Mouse (Mus musculus) regulatory T cell (primary cell): ENCODE measurements around the gene Cst10.

Experiments used
- in situ Hi-C: fragments of 300-600 bp; cut with MboI, MseI; formaldehyde crosslinking; loops from one replicate; pipeline ENCODE4 v1.15.1; 2025; ENCODE audit warnings: high pct_unique_total_duplicates

Cst10 gene

GRCm38 (mm10) chr2:149404757-149405156 is at the start of gene Cst10:
Gene Cst10 (plus strand): TSS chr2:149405057.
- in situ Hi-C loops: no loop called here

DNA sequence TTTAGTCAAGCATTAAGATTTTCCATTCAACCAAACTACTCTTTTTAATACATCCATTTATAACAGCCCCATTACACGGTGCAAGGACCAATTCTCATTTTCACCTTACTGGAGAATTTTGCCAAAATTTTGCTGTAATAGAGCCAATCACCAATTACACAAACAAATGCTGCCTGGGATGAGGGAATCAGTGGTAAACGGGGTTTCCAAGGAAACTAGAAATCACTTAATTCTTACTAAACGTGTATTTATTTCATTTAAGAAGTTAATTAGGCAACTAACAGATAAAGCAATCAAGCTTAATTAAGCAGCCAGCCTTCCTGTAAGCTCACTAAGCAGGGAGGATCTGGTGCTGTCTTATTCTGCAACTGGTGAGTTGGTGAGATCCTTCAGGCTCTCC is 11.9 kb upstream of the Cst10 start:
- in situ Hi-C loops: no loop called here

GRCm38 (mm10) chr2:149422564-149422963 is 17.7 kb downstream of the Cst10 start:
- in situ Hi-C loops: loop anchor here (5.0 kb wide), 1 partner anchor 70 kb away; no protein-coding TSS in a partner anchor
